Comparison of ENCODE assay signal across 14 mouse cellular contexts in genomic region chr7:27197136-27197535, GRCm38 (mm10). TPM values are rescaled to one million over a fixed set of nuclear protein-coding genes. Genes with fewer than 3 reads are reported as not detected.
DNase-seq lines count a peak whose midpoint lies in the region; ATAC-seq and TF ChIP-seq lines count a peak whose summit lies in the region.
"Had no signal": no experiment of that assay in that cellular context is flagged by ENCODE, and none has a peak within 500 bp of the region (broad histone marks: within the 10 kb centered on the region; RNA-seq: fewer than 3 reads in every experiment).

No protein-coding gene starts in this region.

- H3K4me1 ChIP-seq in heart, embryonic 12.5 days (replicated peaks), result peaks cover 16% of the 10 kb centered on the region
- peaks cover 5% of the 10 kb centered on the region; the same call in 1 of the 2 replicates for H3K4me1 ChIP-seq in spleen, adult 2 months (ENCODE audit: control insufficient read depth, insufficient read depth, insufficient read length)
- peaks cover 13% of the 10 kb centered on the region for H3K4me1 ChIP-seq in embryonic fibroblast, embryonic 13.5 days (ENCODE audit: control insufficient read depth, insufficient read depth, low read length)

- H3K27me3 ChIP-seq in heart, embryonic 12.5 days (replicated peaks), result no peaks in the 10 kb centered on the region
- H3K27me3 ChIP-seq in spleen, adult 2 months (ENCODE audit: control insufficient read depth, insufficient read depth, low read length), result no peaks in the 10 kb centered on the region

- no peak overlapping the region for H3K27ac ChIP-seq in heart, embryonic 12.5 days (ENCODE audit: poor library complexity, severe bottlenecking)
- H3K27ac ChIP-seq in spleen, adult 2 months (ENCODE audit: insufficient read depth, low read length), result peak overlapping the region; percentile 19; the same call in 1 of the 2 replicates
- peak overlapping the region; percentile 95 for H3K27ac ChIP-seq in embryonic fibroblast, embryonic 13.5 days (ENCODE audit: insufficient read depth, low read length)

- peak overlapping the region; percentile 81; the same call in 1 of the 2 replicates for H3K4me2 ChIP-seq in heart, embryonic 12.5 days

- intact Hi-C loops in heart, postnatal 25 days (cut with DNase I), result no loop called here

- no peak for TF ChIP-seq POLR2A in spleen, adult 2 months (IDR thresholded peaks at IDR 0.05; ENCODE audit: low read depth, low read length)
- TF ChIP-seq POLR2A in embryonic fibroblast, embryonic 13.5 days (IDR thresholded peaks at IDR 0.05; ENCODE audit: low read depth, low read length), result no peak

- no peak for DNase-seq in heart, postnatal 25 days (ENCODE audit: low spot score)
- DNase-seq in spleen, adult 2 months (ENCODE audit: low read depth in 1 of 2, low spot score in 2 of 2), result no peak
- DNase-seq in spleen, postnatal 10 days (ENCODE audit: low spot score in 2 of 2), result no peak
- DNase-seq in adrenal gland, postnatal 10 days, result no peak
- no peak for DNase-seq in urinary bladder, adult 2 months (ENCODE audit: low spot score)
- DNase-seq: cerebellum, adult 11-12 months; embryo, embryonic 11 days; lung, postnatal 4 days; thymus, postnatal 14 days had no signal

- no peaks in the 10 kb centered on the region for H3K9me3 ChIP-seq in heart, embryonic 12.5 days (replicated peaks)

- H3K9ac ChIP-seq in heart, embryonic 12.5 days, result no peak overlapping the region

- no peak overlapping the region for H3K4me3 ChIP-seq in heart, embryonic 12.5 days
- H3K4me3 ChIP-seq in spleen, adult 2 months (ENCODE audit: extremely low read depth, insufficient read depth, insufficient read length), result no peak overlapping the region
- no peak overlapping the region for H3K4me3 ChIP-seq in embryonic fibroblast, embryonic 13.5 days (ENCODE audit: insufficient read depth, low read length)

- WGBS in heart, embryonic 12.5 days, result 86% methylated on average over 3 of the region's 3 CpGs
- WGBS in spleen, adult 2 months, result 88% methylated on average over 3 of the region's 3 CpGs

- TF ChIP-seq CTCF in spleen, adult 2 months (IDR thresholded peaks at IDR 0.05; ENCODE audit: extremely low read depth, insufficient read depth, insufficient read length, insufficient replicate concordance), result no peak
- no peak for TF ChIP-seq CTCF in embryonic fibroblast, embryonic 13.5 days (IDR thresholded peaks at IDR 0.05; ENCODE audit: borderline replicate concordance, insufficient read depth, low read length)

- no peak for ATAC-seq in heart, embryonic 12.5 days (ENCODE audit: insufficient number of reproducible peaks, low FRiP score)

- peaks cover 57% of the 10 kb centered on the region for H3K36me3 ChIP-seq in heart, embryonic 12.5 days
- H3K36me3 ChIP-seq in spleen, adult 2 months (ENCODE audit: control insufficient read depth, insufficient read depth, low read length), result peaks cover 9% of the 10 kb centered on the region

RNA-seq across cellular contexts. Expression of gene Snrpa, which starts 1.1 kb away (rescaled TPM):
- 155 and 167 TPM in 2 replicates for polyA plus RNA-seq in heart, embryonic 12.5 days (2016; fragmentation: Nextera tagmentation; extraction: Ambion mirVana)
- 10 to 100 TPM; 40.0 to 42.5 TPM for total RNA-seq in heart, postnatal 25 days (2021)
- 93.7 and 142 TPM in 2 replicates for polyA plus RNA-seq in spleen, adult 2 months (2012; rRNA removed)
- polyA plus RNA-seq in embryonic fibroblast, embryonic 13.5 days (2011; ENCODE audit: insufficient read length, low read depth, missing spikeins), result 117 and 153 TPM in 2 replicates
- 10 to 100 TPM; 59.6 to 66.9 TPM for total RNA-seq in adrenal gland, postnatal 10 days (2021)
- polyA plus RNA-seq in urinary bladder, adult 2 months (2012; rRNA removed), result 114 and 140 TPM in 2 replicates

RNA-seq across cellular contexts. Expression of gene BC024978, which starts 1.6 kb away (rescaled TPM):
- 2.9 and 3.2 TPM in 2 replicates for polyA plus RNA-seq in heart, embryonic 12.5 days (2016; fragmentation: Nextera tagmentation; extraction: Ambion mirVana)
- total RNA-seq in heart, postnatal 25 days (2021), result 10 to 100 TPM; 13.9 to 15.8 TPM
- 9.5 and 12.1 TPM in 2 replicates for polyA plus RNA-seq in spleen, adult 2 months (2012; rRNA removed)
- 7.3 and 7.7 TPM in 2 replicates for polyA plus RNA-seq in embryonic fibroblast, embryonic 13.5 days (2011; ENCODE audit: insufficient read length, low read depth, missing spikeins)
- 10 to 100 TPM; 16.1 to 18.1 TPM for total RNA-seq in adrenal gland, postnatal 10 days (2021)
- 11.1 and 12.0 TPM in 2 replicates for polyA plus RNA-seq in urinary bladder, adult 2 months (2012; rRNA removed)

RNA-seq across cellular contexts. Expression of gene Mia, which starts 16.2 kb away (rescaled TPM):
- 0.92 TPM in 1 of 2 replicates, not detected in the other for polyA plus RNA-seq in heart, embryonic 12.5 days (2016; fragmentation: Nextera tagmentation; extraction: Ambion mirVana)
- total RNA-seq in heart, postnatal 25 days (2021), result not detected
- 1.0 and 2.3 TPM in 2 replicates for polyA plus RNA-seq in spleen, adult 2 months (2012; rRNA removed)
- not detected in 2 replicates for polyA plus RNA-seq in embryonic fibroblast, embryonic 13.5 days (2011; ENCODE audit: insufficient read length, low read depth, missing spikeins)
- under 1 TPM in 1 of 2 experiments, not detected in 1; 0.69 TPM for total RNA-seq in adrenal gland, postnatal 10 days (2021)
- polyA plus RNA-seq in urinary bladder, adult 2 months (2012; rRNA removed), result 0.23 and 0.47 TPM in 2 replicates

RNA-seq across cellular contexts. Expression of gene Gm21983, which starts 16.2 kb away (rescaled TPM):
- 0.34 and 0.64 TPM in 2 replicates for polyA plus RNA-seq in heart, embryonic 12.5 days (2016; fragmentation: Nextera tagmentation; extraction: Ambion mirVana)
- total RNA-seq in heart, postnatal 25 days (2021), result not detected
- not detected in 2 replicates for polyA plus RNA-seq in spleen, adult 2 months (2012; rRNA removed)
- polyA plus RNA-seq in embryonic fibroblast, embryonic 13.5 days (2011; ENCODE audit: insufficient read length, low read depth, missing spikeins), result not detected in 2 replicates
- total RNA-seq in adrenal gland, postnatal 10 days (2021), result not detected
- polyA plus RNA-seq in urinary bladder, adult 2 months (2012; rRNA removed), result not detected in 2 replicates
- total RNA-seq: adrenal gland, adult 8-10 months; layer of hippocampus, adult 2 months had no signal
- polyA plus RNA-seq: limb, embryonic 11.5 days had no signal

RNA-seq across cellular contexts. Expression of gene Rab4b, which starts 18.4 kb away (rescaled TPM):
- polyA plus RNA-seq in heart, embryonic 12.5 days (2016; fragmentation: Nextera tagmentation; extraction: Ambion mirVana), result 51.2 and 53.5 TPM in 2 replicates
- 10 to 100 TPM; 12.0 to 13.7 TPM for total RNA-seq in heart, postnatal 25 days (2021)
- 78.8 and 111 TPM in 2 replicates for polyA plus RNA-seq in spleen, adult 2 months (2012; rRNA removed)
- 39.9 and 50.0 TPM in 2 replicates for polyA plus RNA-seq in embryonic fibroblast, embryonic 13.5 days (2011; ENCODE audit: insufficient read length, low read depth, missing spikeins)
- total RNA-seq in adrenal gland, postnatal 10 days (2021), result 10 to 100 TPM; 36.1 to 42.0 TPM
- 69.2 and 85.6 TPM in 2 replicates for polyA plus RNA-seq in urinary bladder, adult 2 months (2012; rRNA removed)
